Mouse (Mus musculus) midbrain, postnatal 0 days (tissue): ENCODE results near the gene Foxn3. TPM values are rescaled to one million over a fixed set of nuclear protein-coding genes. Genes with fewer than 3 reads are reported as not detected.

Experiments used
- ATAC-seq: fragments of 200-750 bp; cut with Nextera tagmentation; 2 replicates; pipeline ENCODE4 v1.8.0; 2017; ENCODE audit warnings: moderate number of reproducible peaks, mild to moderate bottlenecking, moderate TSS enrichment, moderate library complexity; ENCODE audit not compliant: low FRiP score
- DNase-seq: peaks from one replicate; pipeline ENCODE4 v3.0.0-alpha.2; 2015; ENCODE audit warnings: low spot score
- H3K27ac ChIP-seq: fragments of 300-500 bp; sonication (generic); 2 replicates; pipeline ENCODE4 v1.5.1; 2014; ENCODE audit warnings: low read depth, mild to moderate bottlenecking, low read length, mixed read lengths
- H3K27me3 ChIP-seq: fragments of 300-500 bp; sonication (generic); 2 replicates; pipeline ENCODE4 v1.6.1; 2014; ENCODE audit warnings: low read length, control low read depth, mixed read lengths; ENCODE audit not compliant: insufficient read depth
- H3K36me3 ChIP-seq: fragments of 300-500 bp; sonication (generic); 2 replicates; pipeline ENCODE4 v1.6.1; 2014; ENCODE audit warnings: low read length, control low read depth, mixed read lengths; ENCODE audit not compliant: insufficient read depth
- H3K4me1 ChIP-seq: fragments of 300-500 bp; sonication (generic); 2 replicates; pipeline ENCODE4 v1.6.1; 2014; ENCODE audit warnings: mild to moderate bottlenecking, control low read depth, antibody characterized with exemption, low read length, mixed read lengths; ENCODE audit not compliant: insufficient read depth
- H3K4me2 ChIP-seq: fragments of 300-500 bp; sonication (generic); 2 replicates; pipeline ENCODE4 v1.6.1; 2014; ENCODE audit warnings: low read depth, mild to moderate bottlenecking, low read length, mixed read lengths; ENCODE audit not compliant: poor library complexity, severe bottlenecking
- H3K4me3 ChIP-seq: fragments of 300-500 bp; sonication (generic); 2 replicates; pipeline ENCODE4 v1.5.1; 2014; ENCODE audit warnings: low read depth, mild to moderate bottlenecking, low read length, moderate library complexity
- H3K9ac ChIP-seq: fragments of 300-500 bp; sonication (generic); replicated peaks from 2 replicates; pipeline ENCODE4 v1.6.1; 2014; ENCODE audit warnings: mild to moderate bottlenecking, low read length, moderate library complexity, mixed read lengths; ENCODE audit not compliant: poor library complexity, severe bottlenecking
- H3K9me3 ChIP-seq: fragments of 300-500 bp; sonication (generic); 2 replicates; pipeline ENCODE4 v1.6.1; 2016; ENCODE audit warnings: low read length, control low read depth
- CTCF ChIP-seq: IDR thresholded peaks from 2 replicates; pipeline ENCODE4 v1.5.1; 2016; ENCODE audit warnings: antibody characterized with exemption, mild to moderate bottlenecking
- WGBS: fragments of 180-500 bp; shearing (Covaris S2); extraction: QIAGEN DNeasy Blood & Tissue Kit; methylation state at CpG from one replicate; pipeline ENCODE4 v1.1.7; 2014; 5-methylcytosine and 5-hydroxymethylcytosine counted together
- polyA plus RNA-seq: library from polyadenylated mRNA; unstranded; fragments of >200 nt; fragmentation: Nextera tagmentation; extraction: Ambion mirVana; gene quantifications from 2 replicates; pipeline ENCODE4 v1.2.1, GENCODE M21; 2015
- total RNA-seq: library from RNA; depleted of rRNA; stranded (reverse); fragments of >200 nt; gene quantifications from 2 replicates; pipeline ENCODE4 v1.2.3, GENCODE M21; 2014

Gene Foxn3
- total and polyA plus RNA-seq, 2 experiments from 2014 or later: 38.9 to 72.7 TPM

- H3K27ac ChIP-seq: no peak overlapping the region
- no peaks in the 10 kb centered on the region for H3K27me3 ChIP-seq
- DNase-seq (no peak), ATAC-seq (no peak)
- H3K9ac ChIP-seq: no peak overlapping the region
- no peak overlapping the region for H3K4me2 ChIP-seq
- H3K36me3 ChIP-seq: no peaks in the 10 kb centered on the region
- H3K9me3 ChIP-seq: no peaks in the 10 kb centered on the region
- H3K4me3 ChIP-seq: no peak overlapping the region
- no peaks in the 10 kb centered on the region for H3K4me1 ChIP-seq
- 93% methylated on average over 3 of the region's 3 CpGs for WGBS
- no peak for TF ChIP-seq CTCF
Observed at GRCm38 (mm10) chr12:99320966-99321496, 242.4 kb downstream of the Foxn3 start.

GRCm38 (mm10) chr12:99319896-99320295 lies 243.5 kb downstream of the Foxn3 start:
- DNase-seq (no peak), ATAC-seq (no peak)
- H3K36me3 ChIP-seq: no peaks in the 10 kb centered on the region
- no peak overlapping the region for H3K27ac ChIP-seq
- no peaks in the 10 kb centered on the region for H3K27me3 ChIP-seq
- WGBS: 82% methylated on average over 2 of the region's 2 CpGs
- TF ChIP-seq CTCF: no peak
- H3K4me3 ChIP-seq: no peak overlapping the region
- H3K4me1 ChIP-seq: no peaks in the 10 kb centered on the region
- no peaks in the 10 kb centered on the region for H3K9me3 ChIP-seq
- H3K9ac ChIP-seq: no peak overlapping the region
- H3K4me2 ChIP-seq: no peak overlapping the region

DNA sequence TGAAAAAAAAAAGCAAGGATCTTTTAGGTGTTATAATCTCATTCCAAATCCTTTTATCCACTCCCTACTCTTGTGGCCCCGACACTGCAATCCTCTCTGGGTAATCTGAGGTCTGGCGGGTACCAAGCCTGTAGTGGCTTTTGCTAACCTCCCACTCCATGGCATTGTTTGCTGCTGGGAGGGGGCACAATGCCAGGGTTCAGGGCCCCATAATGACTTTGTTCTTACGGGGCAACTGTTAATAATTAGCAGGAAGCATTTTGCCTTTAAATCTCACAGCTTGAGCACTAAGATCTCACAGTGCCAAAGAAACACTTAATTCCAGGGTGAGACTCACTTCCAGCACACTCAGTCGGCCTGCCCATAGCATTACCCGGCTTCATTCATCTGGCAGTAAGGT lies 244.2 kb downstream of the Foxn3 start:
- 52% methylated on average over 5 of the region's 5 CpGs for WGBS
- H3K9ac ChIP-seq: no peak overlapping the region
- DNase-seq (no peak), ATAC-seq (no peak)
- no peak overlapping the region for H3K27ac ChIP-seq
- H3K4me1 ChIP-seq: no peaks in the 10 kb centered on the region
- no peaks in the 10 kb centered on the region for H3K27me3 ChIP-seq
- no peak for TF ChIP-seq CTCF
- no peak overlapping the region for H3K4me3 ChIP-seq
- no peaks in the 10 kb centered on the region for H3K9me3 ChIP-seq
- H3K36me3 ChIP-seq: no peaks in the 10 kb centered on the region
- no peak overlapping the region for H3K4me2 ChIP-seq

DNA sequence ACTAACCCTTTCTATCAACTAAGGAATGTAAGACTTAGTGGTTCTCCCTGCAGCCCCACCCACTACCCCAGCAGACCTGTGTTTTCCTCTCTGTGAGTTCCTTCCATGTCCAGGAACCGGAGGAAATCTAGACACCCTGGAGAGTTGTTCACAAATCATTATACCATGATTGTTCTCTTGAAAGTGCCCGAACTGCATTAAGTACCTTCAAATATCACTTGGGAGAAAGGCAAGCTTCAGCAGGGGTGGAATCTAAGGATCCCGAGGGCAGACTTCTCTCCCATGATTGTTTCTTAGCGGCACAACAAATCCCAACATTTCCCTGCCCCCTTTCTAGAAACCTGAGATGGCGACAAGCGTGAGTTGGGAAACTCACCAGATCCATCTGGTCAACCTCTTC lies 247.5 kb downstream of the Foxn3 start:
- no peak for DNase-seq
- H3K9me3 ChIP-seq: no peaks in the 10 kb centered on the region
- no peak for TF ChIP-seq CTCF
- ATAC-seq: no peak
- H3K27ac ChIP-seq: no peak overlapping the region
- H3K27me3 ChIP-seq: no peaks in the 10 kb centered on the region
- no peak overlapping the region for H3K4me3 ChIP-seq
- 96% methylated on average over 6 of the region's 6 CpGs for WGBS
- no peaks in the 10 kb centered on the region for H3K4me1 ChIP-seq
- no peak overlapping the region for H3K4me2 ChIP-seq
- H3K36me3 ChIP-seq: no peaks in the 10 kb centered on the region
- H3K9ac ChIP-seq: no peak overlapping the region

DNA sequence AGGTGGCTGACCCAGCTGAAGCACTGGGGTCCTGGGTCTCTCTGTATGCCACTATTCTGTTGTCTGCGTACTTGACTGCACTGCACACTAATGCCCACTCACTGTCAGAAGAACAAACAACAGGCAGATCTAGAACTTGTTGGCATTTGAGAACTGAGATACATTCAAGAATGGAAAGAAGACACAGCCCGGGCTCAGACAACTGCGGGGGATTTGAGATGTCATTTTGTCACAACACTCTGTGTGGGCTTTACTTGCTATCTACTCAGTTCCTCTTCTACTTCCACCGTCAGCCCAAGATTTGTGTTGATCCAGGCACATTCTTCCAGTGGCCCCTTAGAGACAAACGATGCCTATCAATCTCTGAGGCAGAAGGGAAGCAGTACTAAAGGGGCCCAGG lies 248.6 kb downstream of the Foxn3 start:
- H3K4me1 ChIP-seq: no peaks in the 10 kb centered on the region
- TF ChIP-seq CTCF: no peak
- H3K4me3 ChIP-seq: no peak overlapping the region
- DNase-seq: no peak
- H3K9me3 ChIP-seq: no peaks in the 10 kb centered on the region
- 92% methylated on average over 5 of the region's 5 CpGs for WGBS
- no peak for ATAC-seq
- H3K36me3 ChIP-seq: no peaks in the 10 kb centered on the region
- H3K9ac ChIP-seq: no peak overlapping the region
- no peaks in the 10 kb centered on the region for H3K27me3 ChIP-seq
- no peak overlapping the region for H3K27ac ChIP-seq
- H3K4me2 ChIP-seq: no peak overlapping the region

GRCm38 (mm10) chr12:99311303-99311702 lies 252.1 kb downstream of the Foxn3 start:
- DNase-seq (no peak), ATAC-seq (no peak)

More at GRCm38 (mm10) chr12:99311303-99311702, 252.1 kb downstream of the Foxn3 start:
- Histone ChIP-seq H3K27ac (no peak overlapping the region), H3K4me1 (peaks cover 3% of the 10 kb centered on the region; the same call in 1 of the 2 replicates), H3K9me3 (no peaks in the 10 kb centered on the region), H3K9ac (no peak overlapping the region), H3K4me3 (no peak overlapping the region), H3K4me2 (no peak overlapping the region), H3K36me3 (no peaks in the 10 kb centered on the region), H3K27me3 (no peaks in the 10 kb centered on the region)
- WGBS: 40% methylated on average over 3 of the region's 3 CpGs
- TF ChIP-seq CTCF: no peak
